Mouse (Mus musculus): ENCODE measurements around the gene Mybph.

Gene Mybph

GRCm38 (mm10) chr1:134193126-134193525 lies at the start of gene Mybph:
TSS of gene Mybph (plus strand) at chr1:134193448.
- DNase-seq (ENCODE audit: low read depth, low spot score), result no peak

DNA sequence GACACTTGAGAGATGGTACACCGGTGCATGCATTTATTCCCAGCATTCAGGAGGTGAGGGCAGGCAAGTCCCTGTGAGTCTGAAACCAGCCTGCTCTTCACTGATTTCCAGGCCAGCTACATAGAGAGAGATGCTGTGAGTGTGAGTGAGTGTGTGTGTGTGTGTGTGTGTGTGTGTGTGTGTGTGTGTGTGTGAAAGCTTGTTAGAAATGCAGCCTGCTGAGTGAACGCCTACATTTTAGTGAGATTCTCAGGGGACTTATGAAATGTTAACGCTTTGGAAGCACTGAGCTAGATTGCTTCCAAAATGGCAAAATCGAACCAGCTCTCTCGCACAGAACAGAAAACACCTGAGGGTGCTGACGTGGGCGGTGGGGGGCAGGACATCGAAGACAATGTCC lies 47.2 kb upstream of the Mybph start:
- DNase-seq (ENCODE audit: low read depth, low spot score), result no peak

DNA sequence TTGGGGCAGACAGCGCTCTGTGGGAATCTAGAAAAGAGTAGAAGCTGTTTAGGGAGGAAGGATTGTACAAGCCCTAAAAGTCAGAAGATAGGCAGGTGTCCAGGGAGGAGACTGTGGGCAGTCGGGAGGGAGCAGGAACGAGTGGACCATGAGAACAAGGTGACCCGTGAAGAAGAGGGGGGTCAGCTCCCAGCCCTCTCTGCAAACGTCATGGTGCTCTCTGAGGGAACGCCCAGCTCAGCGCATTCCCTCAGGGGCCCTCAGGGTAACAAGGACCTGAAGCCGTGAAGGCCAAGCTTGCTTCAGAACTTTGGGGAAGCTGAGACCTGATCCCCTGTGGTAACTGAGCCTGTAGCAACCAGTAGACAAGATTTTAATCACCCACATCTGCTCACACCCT lies 43.2 kb upstream of the Mybph start:
- no peak for DNase-seq (ENCODE audit: low read depth, low spot score)

DNA sequence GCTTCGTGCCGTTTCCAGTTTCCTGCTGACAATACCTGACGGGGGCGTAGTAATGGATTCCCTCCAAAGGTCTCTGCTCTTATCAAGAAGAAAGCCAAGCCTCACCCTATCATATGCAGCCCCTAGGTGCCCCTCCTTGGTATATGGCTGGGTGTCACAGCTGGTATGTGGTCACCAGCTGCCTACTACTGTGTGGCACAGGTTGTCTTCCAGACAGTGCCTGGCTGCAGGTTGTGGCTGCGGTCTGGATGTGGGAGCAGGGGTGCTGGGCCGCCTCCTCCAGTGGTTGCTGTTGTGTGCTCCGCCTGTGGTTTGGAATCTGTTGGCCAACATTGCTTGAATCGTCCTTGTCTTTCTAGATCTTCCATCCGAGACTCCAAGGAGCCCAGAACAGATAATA lies 42.5 kb upstream of the Mybph start:
- DNase-seq (ENCODE audit: low read depth, low spot score), result no peak

DNA sequence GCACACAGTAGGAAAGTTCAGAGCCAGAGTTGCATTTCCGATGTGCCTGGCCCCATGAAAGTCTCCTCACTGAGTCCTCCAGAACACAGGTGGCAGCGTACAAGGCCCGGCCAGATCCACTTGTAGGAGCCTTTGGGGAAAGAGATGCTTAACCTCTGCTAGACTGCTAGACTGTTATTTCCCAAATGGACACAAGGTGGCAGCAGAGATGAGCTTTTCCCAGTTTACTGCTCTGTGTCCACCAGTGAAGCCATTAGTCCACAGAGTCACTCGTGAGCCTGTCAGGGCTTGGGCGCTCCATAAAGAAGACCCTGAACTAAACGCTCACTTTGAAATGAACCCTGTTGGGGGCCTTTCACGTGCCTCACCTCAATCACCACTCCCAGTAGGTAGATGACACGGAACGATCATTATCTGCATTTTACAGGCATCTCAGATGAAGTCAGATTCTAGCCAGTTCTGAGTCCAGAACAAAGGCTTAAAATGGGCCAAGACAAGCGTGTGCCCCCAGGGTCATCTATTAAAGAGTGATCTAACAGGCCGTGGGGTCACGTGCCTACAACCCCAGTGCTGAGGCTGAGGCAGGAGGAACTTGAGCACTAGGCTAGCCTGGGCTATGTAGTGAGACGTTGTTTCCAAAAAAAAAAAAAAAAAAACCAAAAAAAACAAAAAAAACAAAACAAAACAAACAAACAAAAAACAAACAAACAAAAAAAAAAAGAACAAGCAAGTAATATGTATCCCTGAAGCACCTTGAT lies 41.4 kb upstream of the Mybph start:
- DNase-seq (ENCODE audit: low read depth, low spot score), result peak; percentile 91

DNA sequence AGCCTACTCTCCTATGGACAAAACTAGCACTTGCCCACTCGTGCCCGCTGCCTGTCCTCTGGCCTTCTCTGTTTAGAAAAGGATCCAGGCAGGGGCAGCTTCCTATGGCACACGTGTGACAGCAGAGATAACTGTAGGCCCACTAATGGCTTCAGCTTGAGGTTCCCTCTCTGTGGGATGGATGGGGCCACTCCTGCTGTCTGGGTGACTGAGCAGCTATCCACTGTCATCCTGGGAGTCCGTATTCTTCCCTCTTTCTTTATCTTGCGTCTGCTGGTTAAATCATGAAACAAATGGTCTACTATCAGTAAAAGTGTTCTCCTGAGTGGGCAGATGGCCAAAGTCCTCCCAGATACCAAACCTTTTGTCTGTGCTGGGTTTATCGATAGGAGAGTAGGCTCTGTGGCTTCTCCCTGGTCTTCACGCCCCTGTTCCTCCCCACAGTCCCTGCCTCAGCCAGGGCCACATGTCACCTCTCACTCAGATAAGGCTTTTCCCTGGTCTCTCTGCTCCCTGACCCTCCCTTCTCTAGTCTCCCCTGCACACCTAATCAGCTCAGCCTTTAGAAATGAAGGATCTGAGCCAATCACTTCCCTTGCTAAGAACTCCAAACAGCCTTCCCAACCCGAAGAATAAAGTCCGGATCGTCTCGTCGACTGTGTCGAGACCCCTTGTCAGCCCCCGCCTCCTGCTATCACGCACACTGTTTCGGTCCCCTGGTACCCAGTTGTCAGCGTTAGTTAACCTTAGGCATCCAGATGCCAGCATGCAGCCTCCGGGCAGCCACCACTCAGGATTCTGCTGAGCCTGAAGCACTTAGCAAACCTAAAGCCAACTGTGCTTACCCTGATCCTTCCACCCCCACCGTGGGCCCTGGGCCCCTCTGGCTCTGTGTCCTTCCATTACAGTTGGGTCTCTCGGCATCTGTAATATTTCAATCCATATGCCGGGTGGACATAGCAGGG lies 40.3 kb upstream of the Mybph start:
- DNase-seq (ENCODE audit: low read depth, low spot score), result no peak

DNA sequence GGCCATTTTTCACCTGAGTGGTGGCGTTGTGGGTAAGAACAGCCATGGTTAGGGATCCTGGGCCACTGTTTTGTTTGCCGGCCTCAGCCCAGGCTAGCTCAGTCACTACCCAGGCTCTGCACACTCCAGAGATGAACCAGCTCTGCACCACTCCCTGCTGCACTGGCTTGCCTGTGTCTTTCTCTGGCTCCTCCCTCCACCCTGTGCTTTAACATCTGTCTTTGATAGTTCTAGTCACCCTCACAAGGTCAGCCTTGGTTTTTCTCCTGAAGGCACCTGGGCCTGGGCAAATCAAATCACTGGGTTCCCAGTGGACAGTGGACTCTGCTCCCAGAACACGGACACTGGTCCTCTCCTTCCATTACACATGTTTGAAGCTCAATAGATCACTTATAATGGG lies 39.1 kb upstream of the Mybph start:
- no peak for DNase-seq (ENCODE audit: low read depth, low spot score)

DNA sequence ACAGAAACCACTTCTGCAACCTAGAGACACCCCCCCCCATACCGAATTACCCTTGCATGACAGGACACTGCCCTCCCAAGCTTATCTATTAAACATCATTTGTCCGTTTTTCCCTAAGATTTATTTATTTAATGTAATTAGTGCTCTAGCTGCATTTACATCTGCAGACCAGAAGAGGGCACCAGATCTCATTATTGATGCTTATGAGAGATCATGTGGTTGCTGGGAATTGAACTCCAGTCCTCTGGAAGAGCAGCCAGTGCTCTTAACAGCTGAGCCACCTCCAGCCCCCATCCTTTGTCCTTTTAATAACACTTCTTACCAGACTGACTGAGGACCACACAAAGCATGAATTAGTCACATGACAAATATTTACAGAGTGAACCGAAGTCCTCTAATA lies 38.6 kb upstream of the Mybph start:
- DNase-seq (ENCODE audit: low read depth, low spot score), result no peak

DNA sequence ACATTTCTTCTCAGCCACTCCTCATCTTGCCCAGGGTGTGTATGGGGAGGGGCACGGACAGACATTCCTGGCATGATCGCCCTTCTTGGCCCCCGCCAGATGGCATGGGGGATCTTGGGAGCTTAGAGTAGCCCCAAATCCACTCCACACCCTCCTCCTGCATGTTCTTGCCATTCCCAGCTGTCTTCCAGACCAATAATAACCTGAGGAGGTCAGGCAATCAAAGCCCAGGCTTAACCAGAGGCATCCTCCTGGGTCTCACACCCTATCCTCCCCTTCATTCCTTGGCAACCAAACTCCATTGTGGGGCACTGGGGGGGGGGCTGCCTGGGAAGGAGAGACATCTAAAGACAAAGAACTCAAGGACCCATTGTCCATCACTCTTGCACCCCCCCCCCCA lies 32.8 kb upstream of the Mybph start:
- no peak for DNase-seq (ENCODE audit: low read depth, low spot score)

GRCm38 (mm10) chr1:134161399-134161798 lies 31.8 kb upstream of the Mybph start:
- no peak for DNase-seq (ENCODE audit: low read depth, low spot score)

DNA sequence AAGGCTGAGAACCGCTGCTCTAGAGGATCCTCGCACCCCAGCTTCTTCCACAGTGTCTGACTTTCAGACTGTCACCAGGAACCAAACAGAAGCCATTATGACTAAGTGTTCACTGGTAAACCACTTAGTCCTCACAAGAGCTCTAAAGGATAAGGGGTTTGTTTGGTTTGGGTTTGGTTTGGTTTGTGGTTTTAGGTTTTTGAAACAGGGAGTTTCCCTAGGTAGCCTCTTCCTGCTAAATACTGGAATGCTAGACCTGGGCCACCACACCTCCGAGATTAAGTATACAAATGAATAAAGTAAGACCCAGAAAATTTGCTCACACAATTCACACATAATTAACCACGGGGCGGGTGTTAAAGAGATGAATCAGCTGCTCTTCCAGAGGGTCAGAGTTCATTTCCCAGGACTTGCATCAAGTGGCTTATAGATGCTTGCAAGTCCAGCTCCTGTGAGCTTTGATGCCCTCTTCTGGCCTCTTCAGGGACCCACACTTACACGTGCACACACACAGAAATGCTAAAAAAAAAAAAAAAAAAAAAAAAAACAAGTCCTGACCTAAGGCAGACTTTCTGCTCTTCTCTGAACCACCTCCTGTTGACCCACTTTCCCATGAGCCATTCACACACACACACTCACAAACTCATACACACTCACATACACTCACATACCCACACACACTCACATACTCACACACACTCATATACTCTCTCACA lies 30.6 kb upstream of the Mybph start:
- DNase-seq (ENCODE audit: low read depth, low spot score), result no peak

- no peak for DNase-seq (ENCODE audit: low read depth, low spot score)
Measured at GRCm38 (mm10) chr1:134163476-134163875, 29.8 kb upstream of the Mybph start.

DNA sequence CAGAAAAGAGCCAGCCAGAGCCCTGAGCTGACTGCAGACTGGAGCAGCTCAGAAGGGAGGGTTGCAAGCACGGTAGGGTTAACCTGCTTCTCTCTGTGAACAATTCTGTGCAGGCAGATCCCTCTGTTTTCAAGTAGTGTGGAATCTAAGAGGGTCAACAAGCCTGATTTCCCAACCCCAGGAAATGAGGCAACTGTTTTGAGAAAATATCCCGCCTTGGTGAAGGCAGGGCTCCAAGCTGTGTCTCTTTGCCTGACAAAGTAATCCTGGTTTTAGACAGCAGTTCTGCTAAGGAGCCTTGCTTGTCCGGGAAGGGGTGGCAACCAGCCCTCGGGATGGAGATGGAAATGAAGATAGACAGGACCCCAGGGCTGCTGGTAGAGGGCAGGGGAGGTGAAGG lies 28.8 kb upstream of the Mybph start:
- no peak for DNase-seq (ENCODE audit: low read depth, low spot score)

GRCm38 (mm10) chr1:134166547-134166946 lies 26.7 kb upstream of the Mybph start:
- DNase-seq (ENCODE audit: low read depth, low spot score), result no peak

DNA sequence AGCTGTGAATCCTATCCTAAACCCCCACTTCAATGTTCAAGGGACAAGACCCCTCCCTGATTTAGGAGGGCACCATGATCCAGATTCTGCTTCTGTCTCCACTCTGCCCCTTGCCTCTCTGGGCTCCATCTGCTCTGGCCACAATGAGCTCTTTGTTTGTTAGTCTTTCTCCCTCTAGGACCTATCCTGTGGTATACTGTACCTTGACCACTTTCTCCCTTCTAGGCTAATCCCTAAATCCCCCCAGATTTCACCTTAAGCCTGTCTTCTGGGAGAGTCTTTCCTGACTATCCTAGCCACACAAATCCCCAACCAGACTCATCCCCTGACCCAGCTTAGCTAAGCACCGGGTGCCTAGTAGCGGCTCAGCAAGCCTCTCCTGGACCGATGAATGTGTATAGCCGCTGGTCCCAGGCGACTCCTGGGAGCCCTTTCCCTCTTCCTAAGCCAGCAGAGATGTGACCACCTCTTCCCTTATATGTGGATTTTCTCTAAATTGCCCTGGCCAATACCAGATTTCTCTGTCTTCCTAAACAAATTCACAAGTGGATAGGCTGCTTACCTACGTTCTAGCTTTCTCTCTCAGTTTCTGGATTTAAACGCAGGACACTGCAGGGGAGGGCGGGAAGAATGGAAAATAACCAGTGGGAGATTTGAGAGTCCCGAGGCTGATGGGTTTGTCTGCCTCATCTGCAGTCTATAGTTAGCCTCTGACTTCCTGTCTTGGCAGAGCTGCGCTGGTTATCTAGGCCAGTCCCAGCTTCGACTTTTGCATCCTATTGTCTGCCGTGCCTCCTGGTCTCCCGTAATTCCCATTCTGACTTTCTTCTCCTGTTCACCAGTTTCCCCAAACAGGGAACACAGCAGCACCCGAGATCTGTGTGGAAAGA lies 25.6 kb upstream of the Mybph start:
- DNase-seq (ENCODE audit: low read depth, low spot score), result no peak

DNA sequence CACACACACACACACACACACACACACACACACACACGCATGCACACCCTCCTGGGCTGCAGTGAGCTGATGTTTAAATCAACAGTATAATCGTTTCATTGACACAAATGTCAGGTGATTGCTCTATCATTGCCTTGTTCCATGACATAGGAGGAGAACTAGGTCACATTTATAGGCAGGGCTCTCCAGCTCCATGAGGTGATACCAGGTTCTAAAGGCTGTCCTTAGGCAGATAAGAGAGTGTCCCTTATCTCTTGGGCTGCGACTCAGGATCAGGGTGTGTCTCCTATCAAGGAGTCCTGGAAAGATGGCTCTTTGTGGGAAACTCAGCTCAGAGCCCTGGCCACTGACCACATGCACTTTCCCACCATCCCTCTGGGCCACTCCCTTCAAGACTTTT lies 24.7 kb upstream of the Mybph start:
- no peak for DNase-seq (ENCODE audit: low read depth, low spot score)

- DNase-seq (ENCODE audit: low read depth, low spot score), result no peak
Measured at GRCm38 (mm10) chr1:134168985-134169697, 24.1 kb upstream of the Mybph start.

GRCm38 (mm10) chr1:134173081-134173480 lies 20.2 kb upstream of the Mybph start:
- DNase-seq (ENCODE audit: low read depth, low spot score), result no peak

GRCm38 (mm10) chr1:134177976-134178375 lies 15.3 kb upstream of the Mybph start:
- no peak for DNase-seq (ENCODE audit: low read depth, low spot score)

GRCm38 (mm10) chr1:134182025-134182424 lies 11.2 kb upstream of the Mybph start, which contains the start of gene Chil1:
TSS of gene Chil1 (plus strand) at chr1:134182176.
- DNase-seq (ENCODE audit: low read depth, low spot score), result no peak

All from mesoderm, embryonic 11.5 days (tissue).